Mouse (Mus musculus) bone marrow macrophage, adult 2 months (primary cell): ENCODE data around the gene Adcy2.

ENCODE experiments used
- CTCF ChIP-seq: IDR thresholded peaks from 2 replicates; pipeline ENCODE4 v1.5.1; 2012; ENCODE audit warnings: low read depth, mild to moderate bottlenecking, low read length, moderate library complexity
- POLR2A ChIP-seq: IDR thresholded peaks from 2 replicates; pipeline ENCODE4 v1.6.1; 2012; ENCODE audit warnings: mild to moderate bottlenecking, low read depth, low read length, borderline replicate concordance

GRCm38 (mm10) chr13:68832141-68832540 lies 167.2 kb downstream of the Adcy2 start:
- TF ChIP-seq CTCF (no peak), POLR2A (no peak)
